Mouse (Mus musculus) 3134 (cell line): ENCODE data around the gene Racgap1.
A peak's percentile ranks its signal among the peaks of the same experiment; 100 is the strongest.

Source experiments
- DNase-seq: peaks from one replicate; pipeline ENCODE4 v3.0.0-alpha.2; 2011; ENCODE audit warnings: low spot score; ENCODE audit not compliant: insufficient read length; ENCODE audit errors: extremely low read depth

Gene Racgap1

DNA sequence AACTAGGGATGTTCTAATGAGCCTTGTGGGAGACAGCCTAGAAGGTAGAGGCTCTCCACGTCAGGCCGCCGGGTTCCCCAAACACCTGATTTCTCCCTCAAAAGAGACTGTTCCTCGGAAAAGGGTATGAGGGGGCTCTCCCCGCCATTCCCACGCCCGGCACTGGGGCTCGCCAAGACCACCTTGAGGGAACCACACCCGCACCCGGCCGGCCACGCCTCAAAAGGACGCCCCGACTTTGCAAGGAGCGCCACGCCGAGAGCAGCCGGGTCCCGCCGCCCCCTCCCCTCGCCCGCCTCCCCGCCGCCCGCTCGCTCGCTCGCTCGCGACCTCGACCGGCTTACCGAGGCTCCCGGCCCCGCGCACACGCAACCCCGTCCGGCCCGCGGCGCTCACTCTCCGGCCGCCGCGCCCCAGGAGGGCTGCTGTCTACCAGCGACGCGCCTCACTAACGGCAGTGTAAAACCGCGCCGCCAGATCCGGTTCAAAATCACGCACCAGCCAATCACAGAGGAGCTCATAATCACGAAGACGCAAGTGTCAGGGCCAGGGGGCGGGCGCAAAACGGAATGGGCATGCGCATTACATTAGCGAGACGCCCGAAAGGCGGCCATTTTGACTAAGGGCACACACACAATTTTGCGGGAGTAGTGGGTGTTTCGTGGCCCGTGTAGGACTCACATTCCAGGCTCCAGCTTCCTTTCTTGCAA lies at the start of gene Racgap1:
Gene Racgap1, minus strand, starts transcription at position 494 of the 710 bp plus-strand sequence.
- DNase-seq = peak; percentile 86

DNA sequence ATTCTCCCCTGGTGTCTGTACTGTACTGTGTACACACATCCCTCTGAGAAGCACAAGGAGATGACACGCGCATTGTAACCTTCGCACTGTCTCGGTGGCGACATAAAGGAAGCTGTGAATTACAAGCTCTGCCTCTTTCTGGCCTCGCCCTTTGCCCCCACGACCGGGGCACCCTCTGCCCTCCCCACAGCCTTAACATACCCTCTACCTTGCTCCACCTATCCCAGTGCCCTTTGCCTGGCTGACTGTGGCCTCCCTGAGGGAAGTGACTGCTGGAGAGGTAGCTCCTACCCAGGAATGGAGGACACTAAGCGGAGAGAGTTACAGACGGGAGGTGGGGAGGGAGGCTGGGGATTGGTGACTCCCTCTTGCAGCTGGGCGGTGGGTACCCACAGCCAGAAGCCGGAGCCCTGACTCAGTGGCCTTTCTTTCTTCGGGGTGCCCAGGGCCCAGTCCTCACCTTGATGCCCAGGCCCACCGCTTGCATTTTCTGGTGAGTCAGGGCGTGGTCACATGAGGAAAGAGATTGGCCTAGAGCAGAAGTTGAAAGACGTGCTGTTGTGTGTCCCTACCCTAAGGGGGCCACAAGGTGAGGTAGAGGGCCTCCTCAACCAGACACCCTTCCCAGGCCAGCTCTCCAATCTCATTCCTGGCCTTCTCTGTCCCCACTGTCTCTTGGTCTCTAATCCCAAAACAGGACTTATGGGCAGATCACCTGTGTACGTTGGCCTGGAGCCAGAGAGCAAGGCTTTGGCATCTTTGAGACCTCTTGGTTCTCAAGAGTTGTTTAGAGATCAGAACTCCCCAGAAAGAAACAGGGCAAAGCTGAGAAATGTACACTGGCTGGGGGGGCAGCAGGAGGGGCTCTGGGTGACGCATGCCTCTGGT lies 49.0 kb upstream of the Racgap1 start:
- DNase-seq = no peak

DNA sequence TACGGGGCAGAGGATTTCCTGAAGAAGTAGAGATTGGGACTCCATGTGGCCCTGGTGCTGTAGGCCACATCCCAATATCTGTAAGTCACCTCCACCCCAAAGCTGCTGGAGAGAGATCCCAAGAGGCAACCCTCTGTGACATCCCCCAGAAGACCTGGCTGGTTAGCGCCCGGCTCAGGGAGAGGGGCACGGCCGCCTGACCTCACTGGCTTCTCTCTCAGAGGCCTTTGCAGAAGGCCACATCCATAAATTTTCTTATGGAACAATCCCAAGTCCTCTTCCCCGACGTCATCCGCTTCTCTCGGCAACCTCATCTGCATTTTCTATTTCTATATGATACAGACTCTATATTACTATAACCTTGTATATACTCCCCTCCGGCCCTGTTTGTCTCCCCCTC lies 48.3 kb upstream of the Racgap1 start:
- DNase-seq = no peak

DNA sequence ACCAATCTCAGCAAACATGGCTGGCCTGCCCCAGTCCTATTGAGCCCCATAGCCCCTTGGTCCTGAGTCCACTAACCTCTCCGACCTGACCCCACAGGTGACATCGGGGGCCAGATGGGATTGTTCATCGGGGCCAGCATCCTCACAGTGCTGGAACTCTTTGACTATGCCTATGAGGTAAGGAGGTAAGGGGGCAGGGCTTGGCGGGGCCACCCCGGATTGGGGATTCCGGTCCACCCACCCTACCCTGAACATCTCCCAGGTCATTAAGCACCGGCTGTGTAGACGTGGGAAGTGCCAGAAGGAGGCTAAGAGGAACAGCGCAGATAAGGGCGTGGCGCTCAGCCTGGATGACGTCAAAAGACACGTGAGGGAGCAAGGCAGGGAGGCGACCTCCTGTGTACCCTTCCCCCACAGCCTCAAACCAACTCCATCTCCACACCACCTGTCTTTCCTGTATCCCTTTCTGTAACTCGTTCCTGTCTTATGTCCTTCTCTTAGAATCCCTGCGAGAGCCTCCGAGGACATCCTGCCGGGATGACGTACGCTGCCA lies 47.2 kb upstream of the Racgap1 start:
- no peak for DNase-seq

DNA sequence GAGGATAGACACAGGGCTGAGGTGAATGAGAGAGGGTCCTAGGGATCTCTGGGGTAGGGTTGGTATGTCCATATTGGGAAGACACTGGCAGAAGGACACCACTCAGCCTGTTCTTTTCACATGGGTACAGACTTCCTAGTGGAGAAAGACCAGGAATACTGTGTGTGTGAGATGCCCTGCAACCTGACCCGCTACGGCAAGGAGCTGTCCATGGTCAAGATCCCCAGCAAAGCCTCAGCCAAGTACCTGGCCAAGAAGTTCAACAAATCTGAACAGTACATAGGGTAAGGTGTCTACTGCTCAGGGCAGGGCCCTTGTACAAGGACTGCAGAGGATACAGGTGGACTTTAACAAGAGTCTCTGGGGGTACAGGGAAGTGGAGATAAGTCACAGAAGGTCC lies 45.9 kb upstream of the Racgap1 start:
- no peak for DNase-seq

DNA sequence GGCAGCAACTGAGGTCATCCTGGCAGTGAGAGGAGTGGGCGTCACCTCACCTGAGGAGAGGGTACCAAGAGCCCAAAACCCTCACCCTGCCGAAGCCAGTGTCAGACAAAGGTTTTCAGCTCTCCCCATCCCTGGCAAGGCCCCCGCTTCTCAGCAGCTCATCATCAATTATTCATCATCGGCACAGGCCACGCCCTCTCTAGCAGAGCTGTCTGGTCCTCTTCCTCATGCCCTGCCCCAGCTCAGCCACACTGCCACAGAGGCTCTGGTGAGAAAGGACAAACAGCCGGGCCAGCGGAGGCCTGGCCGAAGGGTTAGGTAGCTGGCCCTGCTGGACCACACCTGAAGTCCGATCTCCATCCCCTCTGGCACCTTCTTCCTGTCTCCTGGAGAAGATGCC lies 40.5 kb upstream of the Racgap1 start:
- no peak for DNase-seq

DNA sequence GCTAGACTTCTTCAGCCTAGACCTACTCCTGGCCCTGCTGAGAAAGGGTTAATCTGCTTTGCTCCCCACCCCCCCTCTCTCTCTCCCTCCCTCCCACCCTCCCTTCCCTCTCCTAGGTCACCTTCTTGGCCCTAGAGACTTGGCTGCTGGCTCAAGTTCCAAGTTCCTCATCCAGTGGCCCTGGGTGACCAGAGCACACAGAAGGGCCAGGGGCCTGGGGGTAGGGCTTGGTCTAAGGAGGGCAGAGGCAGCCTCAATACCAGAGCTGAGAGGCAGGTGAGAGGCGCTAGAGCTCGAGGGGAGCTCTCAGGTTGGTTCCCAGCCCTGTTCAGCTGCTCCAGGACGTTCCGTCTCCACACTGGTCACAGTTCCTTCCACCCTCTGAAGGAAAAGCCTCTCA lies 39.5 kb upstream of the Racgap1 start:
- no peak for DNase-seq

DNA sequence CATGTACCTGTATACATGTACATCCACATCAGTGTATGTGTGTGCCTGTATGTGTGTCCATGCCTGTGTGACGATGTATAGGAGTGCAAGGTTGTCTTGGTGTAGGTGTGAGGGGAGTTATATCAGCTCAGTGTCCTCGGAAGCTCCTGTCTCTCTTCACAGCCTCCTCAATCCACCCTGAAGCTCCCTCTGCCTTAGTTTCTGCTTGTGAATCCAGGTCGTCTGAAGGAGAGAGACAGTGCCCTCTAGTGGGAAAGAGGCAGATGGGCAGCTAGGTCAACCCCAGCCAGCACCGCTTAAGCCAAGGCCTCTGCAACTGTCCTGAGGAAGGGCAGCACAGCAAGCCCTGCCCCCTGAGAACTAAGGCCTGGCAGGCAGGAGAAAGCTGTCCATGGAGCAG lies 37.3 kb upstream of the Racgap1 start:
- DNase-seq = peak; percentile 48

DNA sequence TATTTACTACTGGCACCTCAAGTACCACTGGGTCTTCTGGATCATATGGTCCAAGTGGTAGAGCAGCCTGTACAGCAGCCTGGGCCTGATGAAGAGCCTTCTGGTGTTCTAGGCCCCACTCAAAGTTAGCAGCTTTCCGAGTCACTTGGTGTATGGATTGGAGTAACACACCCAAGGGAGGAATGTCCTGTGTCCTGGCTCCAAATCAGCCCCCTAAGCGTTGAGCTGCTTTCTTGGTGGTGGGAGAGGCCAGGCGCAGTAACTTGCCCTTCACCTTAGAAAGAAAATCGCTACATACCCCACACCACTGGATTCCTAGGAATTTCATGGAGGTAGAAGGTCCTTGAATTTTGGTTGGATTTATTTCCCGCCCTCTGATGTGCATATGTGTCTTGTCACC lies 32.7 kb upstream of the Racgap1 start:
- DNase-seq = no peak

DNA sequence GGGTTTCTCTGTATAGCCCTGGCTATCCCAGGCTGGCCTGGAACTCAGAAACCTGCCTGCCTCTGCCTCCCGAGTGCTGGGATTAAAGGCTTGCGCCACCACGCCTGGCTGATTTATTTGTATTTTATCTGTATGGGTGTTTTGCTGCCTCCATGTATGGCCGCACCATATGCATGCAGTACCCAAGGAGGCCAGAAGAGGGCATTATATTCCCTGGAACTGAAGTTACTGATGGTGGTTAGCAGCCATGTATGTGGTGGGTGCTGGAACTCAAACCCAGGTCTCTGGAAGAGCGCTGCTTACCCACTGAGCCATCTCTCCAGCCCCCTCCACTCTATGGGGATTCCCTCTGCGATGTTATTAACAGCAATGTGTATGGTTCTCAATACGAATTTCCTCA lies 31.4 kb upstream of the Racgap1 start:
- no peak for DNase-seq

DNA sequence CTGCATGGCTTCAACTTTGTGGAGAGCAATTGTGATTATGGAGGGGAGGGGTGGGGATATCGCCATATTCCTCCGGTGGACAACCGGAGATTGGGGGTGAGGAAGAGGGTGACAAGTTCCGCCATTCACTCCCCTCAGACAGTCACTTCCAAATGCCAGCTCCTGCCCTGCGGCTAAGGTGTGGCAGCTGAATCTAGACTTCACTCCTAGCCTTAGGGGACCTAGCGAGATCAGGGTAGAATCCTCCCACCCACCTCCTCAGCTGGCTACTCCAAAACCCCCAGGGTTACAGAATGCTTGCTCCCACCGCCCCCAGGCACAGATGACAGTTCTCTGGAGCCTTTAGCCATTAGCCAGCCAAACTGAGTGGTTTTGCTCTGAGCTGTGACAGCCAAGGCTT lies 27.6 kb upstream of the Racgap1 start:
- no peak for DNase-seq

DNA sequence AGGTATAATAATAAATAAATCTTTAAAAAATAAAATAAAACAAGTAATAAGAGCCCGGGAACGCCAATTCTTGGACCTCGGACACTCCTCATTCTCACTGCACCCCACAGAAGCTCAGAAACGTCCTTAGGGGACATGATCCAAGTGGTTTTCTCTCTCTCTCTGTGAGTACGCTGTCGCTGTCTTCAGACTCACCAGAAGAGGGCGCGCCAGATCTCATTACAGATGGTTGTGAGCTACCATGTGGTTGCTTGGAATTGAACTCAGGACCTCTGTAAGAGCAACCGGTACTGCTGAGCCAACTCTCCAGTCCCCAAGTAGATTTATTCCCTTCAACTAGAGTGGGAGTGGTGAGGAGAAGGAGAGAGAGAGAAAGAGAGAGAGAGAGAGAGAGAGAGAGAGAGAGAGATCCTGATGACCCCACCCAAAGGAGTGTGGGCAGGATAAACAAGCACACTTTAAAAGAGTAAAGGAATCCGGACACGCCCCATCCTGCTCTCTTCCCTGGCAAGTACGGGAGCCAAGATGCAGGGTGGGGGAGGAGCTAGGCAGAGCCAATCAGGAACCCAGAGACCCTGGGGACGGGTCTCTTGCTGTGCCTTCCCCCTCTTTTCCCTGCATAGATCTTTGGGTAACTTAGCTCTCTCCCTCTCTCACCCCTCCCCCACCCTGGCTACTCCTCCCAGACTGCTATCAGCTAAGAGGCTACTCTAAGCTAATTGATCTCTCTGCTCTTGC lies 26.8 kb upstream of the Racgap1 start:
- DNase-seq = no peak

DNA sequence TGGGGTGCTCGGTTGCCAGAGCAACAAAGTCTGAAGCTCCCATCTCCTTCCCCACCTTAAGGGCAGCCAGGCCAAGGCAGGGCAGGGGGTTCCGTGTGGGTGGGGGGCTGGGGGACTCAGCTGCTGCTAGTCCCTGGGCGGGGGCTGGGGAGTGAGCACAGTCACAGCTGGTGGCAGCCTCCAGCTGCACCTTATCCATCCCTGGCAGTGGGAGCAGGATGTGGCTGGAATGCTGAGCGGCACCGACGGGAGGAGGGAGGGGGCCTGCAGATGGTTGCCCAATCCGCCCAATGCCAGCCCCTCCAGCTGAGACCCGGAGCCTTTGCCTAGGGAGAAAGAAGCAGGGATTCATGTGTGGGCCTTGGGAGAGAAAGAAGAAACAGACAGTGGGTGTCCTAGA lies 25.6 kb upstream of the Racgap1 start:
- no peak for DNase-seq

DNA sequence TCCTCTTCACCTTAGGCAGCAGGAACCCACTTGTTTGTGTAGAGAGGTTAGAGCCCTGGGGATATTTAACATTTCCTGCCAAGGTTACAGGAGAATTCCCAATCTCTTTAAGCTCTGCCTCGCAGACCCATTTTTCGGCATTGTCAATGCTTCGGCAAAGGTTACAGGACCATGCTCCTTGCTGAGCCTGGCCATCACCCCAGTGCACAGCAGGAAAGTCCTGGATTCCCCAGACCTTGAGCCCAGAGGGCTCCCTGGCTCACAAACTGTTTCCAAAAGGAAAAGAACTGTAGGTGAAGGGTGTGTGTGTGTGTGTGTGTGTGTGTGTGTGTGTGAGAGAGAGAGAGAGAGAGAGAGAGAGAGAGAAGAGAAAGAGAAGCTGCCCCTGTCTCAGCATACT lies 23.4 kb upstream of the Racgap1 start:
- DNase-seq = no peak

DNA sequence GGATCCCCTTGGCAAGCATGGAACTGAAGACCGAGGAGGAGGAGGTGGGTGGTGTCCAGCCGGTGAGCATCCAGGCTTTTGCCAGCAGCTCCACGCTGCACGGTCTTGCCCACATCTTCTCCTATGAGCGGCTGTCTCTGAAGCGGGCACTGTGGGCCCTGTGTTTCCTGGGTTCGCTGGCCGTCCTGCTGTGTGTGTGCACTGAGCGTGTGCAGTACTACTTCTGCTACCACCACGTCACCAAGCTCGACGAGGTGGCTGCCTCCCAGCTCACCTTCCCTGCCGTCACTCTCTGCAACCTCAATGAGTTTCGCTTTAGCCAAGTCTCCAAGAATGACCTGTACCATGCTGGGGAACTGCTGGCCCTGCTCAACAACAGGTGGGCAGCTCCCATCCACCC lies 20.3 kb upstream of the Racgap1 start:
- no peak for DNase-seq

DNA sequence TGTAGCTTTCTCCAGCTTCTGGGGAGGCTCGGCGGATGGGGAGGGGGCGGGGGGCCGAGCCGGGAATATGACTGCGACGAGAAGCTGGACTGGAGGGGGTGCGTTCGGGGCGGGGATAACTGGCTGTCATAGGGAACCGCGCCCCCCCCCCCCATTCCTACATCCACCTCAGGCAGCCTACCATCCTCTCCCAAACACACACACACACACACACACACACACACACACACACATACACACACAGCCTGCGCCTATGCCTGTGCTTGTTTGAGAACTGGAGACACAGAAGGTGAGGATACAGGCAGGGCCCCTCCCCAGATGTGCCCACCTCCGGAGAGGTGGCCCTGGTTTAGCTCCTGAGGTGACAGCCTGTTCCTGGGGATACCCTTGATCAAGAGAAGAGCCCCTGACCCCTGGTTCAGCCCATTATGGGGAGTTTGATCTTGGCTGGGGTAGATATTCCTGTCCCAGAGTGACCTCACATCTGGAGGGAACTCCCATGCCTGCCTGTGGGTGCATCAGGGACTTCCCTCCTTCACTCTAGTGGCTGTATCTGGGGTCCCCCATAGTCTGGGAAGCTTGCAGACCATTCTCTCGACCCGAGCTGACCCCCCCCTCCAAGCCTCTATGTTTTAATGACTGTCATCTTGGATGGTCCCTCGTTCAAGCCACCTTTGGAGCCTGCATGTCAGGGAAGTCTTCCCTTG lies 19.7 kb upstream of the Racgap1 start:
- no peak for DNase-seq

DNA sequence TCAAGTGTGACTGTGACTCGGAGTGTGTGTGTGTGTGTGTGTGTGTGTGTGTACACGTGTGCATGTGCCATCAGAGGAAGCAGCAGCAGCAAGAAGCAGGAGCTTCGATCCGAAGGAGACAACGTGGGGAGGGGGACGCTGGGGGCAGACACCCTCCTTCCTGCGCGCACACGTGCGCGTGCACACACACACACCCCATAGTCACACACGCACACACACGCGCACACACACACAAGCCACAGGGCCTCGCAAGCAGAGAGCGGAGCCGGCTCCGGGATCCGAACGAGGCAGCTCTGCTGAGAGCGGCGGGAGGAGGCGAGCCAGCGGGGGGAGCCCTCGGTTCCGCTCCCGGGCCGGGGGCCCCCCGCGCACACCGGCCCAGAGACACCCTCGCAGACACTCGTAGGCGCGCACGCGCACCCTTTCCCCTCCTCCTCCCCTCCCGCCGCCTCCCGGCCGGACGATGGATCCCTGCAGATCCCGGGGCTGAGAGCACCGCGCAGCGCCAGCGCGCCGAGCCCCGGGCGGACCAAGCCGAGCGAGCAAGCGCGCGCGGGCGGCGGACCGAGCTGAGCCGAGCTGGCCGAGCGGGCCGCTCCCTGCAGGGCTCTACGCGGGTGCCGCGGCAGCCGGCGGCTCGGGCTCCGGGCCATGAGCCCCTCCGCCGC lies 18.8 kb upstream of the Racgap1 start, which contains the start of gene Asic1:
Gene Asic1, plus strand, starts transcription at position 215 of the 668 bp plus-strand sequence.
- peak; percentile 65 for DNase-seq

DNA sequence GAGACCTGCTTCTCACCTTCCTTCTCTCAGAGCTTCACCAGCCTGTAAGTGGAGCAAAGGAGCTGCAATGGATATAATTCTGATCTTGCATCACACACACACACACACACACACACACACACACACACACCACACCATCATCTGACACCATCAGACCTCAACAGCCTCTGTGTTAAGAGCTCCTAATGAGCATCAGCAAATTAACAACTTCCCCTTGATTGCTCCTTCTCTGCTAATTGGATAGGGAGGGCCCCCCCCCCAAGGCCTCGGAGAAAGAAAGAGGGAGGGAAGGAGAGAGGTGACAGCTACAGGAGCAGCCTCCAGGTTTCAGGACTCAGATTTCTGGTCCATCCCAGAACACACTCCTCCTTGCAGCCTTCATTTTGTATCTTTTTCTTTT lies 17.9 kb upstream of the Racgap1 start:
- DNase-seq = no peak

DNA sequence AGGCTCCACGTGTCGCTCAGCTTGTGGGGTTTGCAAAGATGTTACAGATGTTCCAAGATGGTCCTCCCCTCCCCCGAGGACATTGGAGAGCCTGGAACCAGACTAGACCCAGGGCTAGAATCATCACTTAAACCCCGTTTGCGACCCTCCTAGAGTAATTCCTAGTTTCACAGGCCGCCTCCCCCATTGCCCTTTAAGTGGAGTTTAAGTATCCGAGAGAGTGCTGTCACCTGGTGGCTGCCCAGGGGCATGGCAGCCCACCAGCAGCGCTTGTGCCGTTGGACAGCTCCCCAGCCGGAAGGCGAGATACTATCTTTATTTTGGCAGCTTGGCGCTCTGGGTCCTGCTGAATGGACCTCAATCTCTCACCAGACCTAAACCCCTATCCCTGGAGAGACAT lies 17.4 kb upstream of the Racgap1 start:
- DNase-seq = peak; percentile 62

DNA sequence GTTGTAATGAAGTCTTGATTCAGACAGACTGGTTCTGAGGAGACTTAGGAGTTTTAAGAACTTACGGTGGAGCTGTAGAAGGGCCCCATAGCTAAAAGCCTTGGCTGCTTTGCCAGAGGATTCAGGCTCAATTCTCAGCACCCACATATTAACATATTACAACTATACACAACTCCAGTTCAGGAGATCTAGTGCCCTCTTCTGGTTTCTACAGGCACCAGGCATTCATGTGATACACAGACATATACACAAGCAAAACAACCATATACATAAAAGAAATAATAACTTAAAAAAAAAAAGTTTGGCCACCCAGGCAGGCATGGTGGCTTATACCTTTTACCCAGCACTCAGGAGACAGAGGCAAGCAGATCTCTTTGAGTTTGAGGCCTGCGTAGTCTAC lies 16.1 kb upstream of the Racgap1 start:
- DNase-seq = no peak
